Mouse (Mus musculus): ENCODE measurements around the gene Gprin1. TPM values are rescaled to one million over a fixed set of nuclear protein-coding genes. Genes with fewer than 3 reads are reported as not detected.

Gprin1 gene
- total RNA-seq, 2 experiments from 2014 or later = 149 to 150 TPM

Other genes with a start within 250 kb of the Gprin1 start
- gene Simc1, start 246.1 kb downstream of the Gprin1 start, total RNA-seq (2021) = 10 to 100 TPM; 14.0 to 16.2 TPM
- gene 4833439L19Rik, start 184.4 kb downstream of the Gprin1 start, total RNA-seq (2021) = 100 to 1,000 TPM; 156 to 171 TPM
- gene Arl10, start 174.9 kb downstream of the Gprin1 start, total RNA-seq (2021) = 10 to 100 TPM; 35.4 to 39.6 TPM
- gene Nop16, start 159.8 kb downstream of the Gprin1 start, total RNA-seq (2021) = 10 to 100 TPM; 25.9 to 26.9 TPM
- 100 to 1,000 TPM; 170 to 186 TPM for gene Higd2a, start 159.7 kb downstream of the Gprin1 start, total RNA-seq (2021)
- gene Cltb, start 138.5 kb downstream of the Gprin1 start, total RNA-seq (2021) = 100 to 1,000 TPM; 306 TPM
- 10 to 100 TPM; 54.6 to 59.7 TPM for gene Faf2, start 128.1 kb downstream of the Gprin1 start, total RNA-seq (2021)
- gene Rnf44, start 56.0 kb downstream of the Gprin1 start, total RNA-seq (2021) = 100 to 1,000 TPM; 114 to 115 TPM
- under 1 TPM; 0.12 to 0.18 TPM for gene Cdhr2, start 48.4 kb downstream of the Gprin1 start, total RNA-seq (2021)
- gene Sncb, start 16.7 kb upstream of the Gprin1 start, total RNA-seq (2021) = 100 to 1,000 TPM; 564 TPM
- gene Eif4e1b, start 34.1 kb upstream of the Gprin1 start, total RNA-seq (2021) = under 1 TPM; 0.35 to 0.62 TPM
- 10 to 100 TPM; 85.8 to 95.7 TPM for gene Tspan17, start 39.5 kb upstream of the Gprin1 start, total RNA-seq (2021)
- 100 to 1,000 TPM; 109 to 110 TPM for gene Unc5a, start 199.5 kb upstream of the Gprin1 start, total RNA-seq (2021)

Data from layer of hippocampus, postnatal 14 days (tissue).